Comparison of ENCODE assay signal across 13 mouse cellular contexts in the genomic region with DNA sequence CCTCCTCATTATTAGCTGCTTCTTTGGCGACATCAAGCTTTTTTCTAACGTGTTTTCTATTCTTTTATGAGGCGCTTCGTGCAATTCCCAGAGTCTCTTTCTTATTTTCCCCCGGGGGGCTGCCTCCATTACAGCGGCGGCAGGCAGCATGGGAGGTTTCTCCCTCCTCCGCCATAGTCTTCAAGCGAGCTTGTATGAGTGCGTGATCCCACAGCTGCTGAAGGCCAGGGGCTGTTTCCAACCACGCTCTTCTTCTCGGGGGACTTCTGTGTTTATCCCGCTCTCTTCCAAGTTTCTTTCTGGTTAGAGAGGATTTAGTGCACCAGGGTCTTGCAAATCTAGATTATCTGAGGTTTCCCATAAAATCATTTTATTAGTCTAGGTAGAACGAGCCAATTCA.
DNase-seq lines count a peak whose midpoint lies in the region; ATAC-seq and TF ChIP-seq lines count a peak whose summit lies in the region.
"Had no signal": no experiment of that assay in that cellular context is flagged by ENCODE, and none has a peak within 500 bp of the region (broad histone marks: within the 10 kb centered on the region; RNA-seq: fewer than 3 reads in every experiment).

No protein-coding gene starts in this region.

- TF ChIP-seq POLR2A in lung, adult 2 months (IDR thresholded peaks at IDR 0.05; ENCODE audit: borderline replicate concordance, extremely low read depth, low read depth, low read length), result no peak

- no peak for TF ChIP-seq CTCF in forebrain, postnatal 0 days (IDR thresholded peaks at IDR 0.05; ENCODE audit: low read depth)
- no peak for TF ChIP-seq CTCF in midbrain, postnatal 0 days (IDR thresholded peaks at IDR 0.05)
- TF ChIP-seq CTCF in lung, adult 2 months (IDR thresholded peaks at IDR 0.05; ENCODE audit: insufficient read depth, low read length), result no peak

- peak overlapping the region; percentile 40 for H3K4me2 ChIP-seq in embryonic facial prominence, embryonic 14.5 days (ENCODE audit: low read depth, low read length)
- H3K4me2 ChIP-seq in forebrain, postnatal 0 days (ENCODE audit: low read depth), result peak overlapping the region; percentile 27; the same call in 1 of the 2 replicates
- H3K4me2 ChIP-seq in midbrain, postnatal 0 days (ENCODE audit: low read depth, low read length, poor library complexity, severe bottlenecking), result peak overlapping the region; percentile 25; the same call in 1 of the 2 replicates

- H3K9me3 ChIP-seq in embryonic facial prominence, embryonic 14.5 days (ENCODE audit: control insufficient read depth, low read length), result no peaks in the 10 kb centered on the region
- H3K9me3 ChIP-seq in forebrain, postnatal 0 days (ENCODE audit: low read length), result no peaks in the 10 kb centered on the region
- H3K9me3 ChIP-seq in midbrain, postnatal 0 days (ENCODE audit: low read length), result no peaks in the 10 kb centered on the region

- no peak overlapping the region for H3K27ac ChIP-seq in embryonic facial prominence, embryonic 14.5 days (replicated peaks; ENCODE audit: low read depth, low read length)
- H3K27ac ChIP-seq in forebrain, postnatal 0 days (ENCODE audit: low read depth, low read length), result no peak overlapping the region
- H3K27ac ChIP-seq in midbrain, postnatal 0 days (ENCODE audit: low read depth, low read length), result no peak overlapping the region
- H3K27ac ChIP-seq: heart, adult 2 months had no signal

- no peaks in the 10 kb centered on the region for H3K36me3 ChIP-seq in embryonic facial prominence, embryonic 14.5 days (ENCODE audit: control insufficient read depth, insufficient read depth, low read length)
- no peaks in the 10 kb centered on the region for H3K36me3 ChIP-seq in forebrain, postnatal 0 days (ENCODE audit: insufficient read depth)
- no peaks in the 10 kb centered on the region for H3K36me3 ChIP-seq in midbrain, postnatal 0 days (ENCODE audit: insufficient read depth, low read length)

- H3K4me1 ChIP-seq in embryonic facial prominence, embryonic 14.5 days (ENCODE audit: control insufficient read depth, insufficient read depth, low read length), result no peaks in the 10 kb centered on the region
- no peaks in the 10 kb centered on the region for H3K4me1 ChIP-seq in forebrain, postnatal 0 days (ENCODE audit: insufficient read depth)
- H3K4me1 ChIP-seq in midbrain, postnatal 0 days (ENCODE audit: insufficient read depth, low read length), result no peaks in the 10 kb centered on the region
- no peaks in the 10 kb centered on the region for H3K4me1 ChIP-seq in lung, adult 2 months (ENCODE audit: control insufficient read depth, insufficient read depth, low read length)

- DNase-seq in kidney, postnatal 10 days, result peak; percentile 43
- DNase-seq in kidney, adult 9 months, result no peak
- peak; percentile 33 for DNase-seq in embryonic facial prominence, embryonic 14.5 days (ENCODE audit: low spot score)
- DNase-seq in forebrain, postnatal 0 days, result no peak
- DNase-seq in midbrain, postnatal 0 days (ENCODE audit: low spot score), result no peak
- no peak for DNase-seq in heart, adult 8-10 months (ENCODE audit: low spot score)
- no peak for DNase-seq in lung, adult 2 months
- DNase-seq: cerebellum, postnatal 10 days; heart, adult 2 months; right cerebral cortex, postnatal 4 days; thymus, postnatal 14 days had no signal

- H3K27me3 ChIP-seq in embryonic facial prominence, embryonic 14.5 days (replicated peaks; ENCODE audit: control insufficient read depth, insufficient read depth, low read length), result no peaks in the 10 kb centered on the region
- H3K27me3 ChIP-seq in forebrain, postnatal 0 days (ENCODE audit: insufficient read depth, low read length), result no peaks in the 10 kb centered on the region
- H3K27me3 ChIP-seq in midbrain, postnatal 0 days (ENCODE audit: insufficient read depth, low read length), result no peaks in the 10 kb centered on the region
- H3K27me3 ChIP-seq: Patski had no signal

- 0 out of 2 replicates have a peak overlapping the region, but pooled peaks have one; percentile 6 for H3K9ac ChIP-seq in embryonic facial prominence, embryonic 14.5 days (ENCODE audit: low read depth, low read length)
- H3K9ac ChIP-seq in forebrain, postnatal 0 days, result no peak overlapping the region
- H3K9ac ChIP-seq in midbrain, postnatal 0 days (replicated peaks; ENCODE audit: low read length, poor library complexity, severe bottlenecking), result no peak overlapping the region

- WGBS in embryonic facial prominence, embryonic 14.5 days, result 44% methylated on average over 14 of the region's 14 CpGs
- WGBS in forebrain, postnatal 0 days, result 23% methylated on average over 14 of the region's 14 CpGs
- 29% methylated on average over 14 of the region's 14 CpGs for WGBS in midbrain, postnatal 0 days
- 69% methylated on average over 14 of the region's 14 CpGs for whole genome bisulfite sequencing in lung, adult 2 months

- no peak for ATAC-seq in embryonic facial prominence, embryonic 14.5 days (ENCODE audit: low read depth)
- ATAC-seq in forebrain, postnatal 0 days, result no peak
- ATAC-seq in midbrain, postnatal 0 days (ENCODE audit: low FRiP score), result no peak
- ATAC-seq: CD4-positive, CD25-positive, alpha-beta regulatory T cell, adult 4 months; Patski had no signal

- H3K4me3 ChIP-seq in embryonic facial prominence, embryonic 14.5 days (ENCODE audit: low read depth, low read length), result no peak overlapping the region
- H3K4me3 ChIP-seq in forebrain, postnatal 0 days (ENCODE audit: low read depth, low read length), result no peak overlapping the region
- no peak overlapping the region for H3K4me3 ChIP-seq in midbrain, postnatal 0 days (ENCODE audit: low read depth, low read length)
- no peak overlapping the region for H3K4me3 ChIP-seq in lung, adult 2 months (replicated peaks; ENCODE audit: extremely low read depth, low read depth, low read length)
- H3K4me3 ChIP-seq: heart, adult 2 months had no signal

Comparison
In these comparisons a context has a peak if more than half of its experiments do, and no peak if none do; other contexts are left out.
1. DNase-seq: peak in kidney, postnatal 10 days (single experiment) and embryonic facial prominence, embryonic 14.5 days (single experiment); none in kidney, adult 9 months (single experiment), forebrain, postnatal 0 days (single experiment), midbrain, postnatal 0 days (single experiment), heart, adult 8-10 months (single experiment) and lung, adult 2 months (single experiment).
2. Peak in every context shown above with its lines, with median percentiles within 50 percentile points of each other: H3K4me2 ChIP-seq.